In the genomic region with DNA sequence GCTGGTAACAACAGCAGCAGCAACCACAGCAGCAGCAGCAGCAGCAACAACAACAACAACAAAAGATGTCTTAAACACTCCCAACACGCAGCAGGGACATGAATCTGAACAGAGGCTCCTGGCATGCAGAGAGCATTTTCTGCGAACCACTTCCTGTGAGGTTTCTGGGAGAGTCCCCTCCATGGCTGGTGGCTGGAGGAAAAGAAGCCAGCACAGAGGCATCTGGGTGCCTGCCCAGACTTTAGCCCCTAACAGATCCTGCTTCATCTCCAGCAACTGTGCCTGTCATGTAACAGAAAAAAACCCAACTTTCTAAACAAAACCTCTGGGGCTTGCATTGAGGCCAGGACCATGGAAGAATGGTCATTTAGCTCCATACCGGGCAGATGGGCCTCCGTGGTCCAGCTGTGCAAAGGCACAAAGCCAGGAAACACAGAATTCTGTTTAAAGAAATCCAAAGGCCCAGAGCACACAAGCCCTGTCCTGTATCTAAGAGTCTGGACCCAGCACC, we compare ENCODE assay signal across 8 mouse cellular contexts. TPM values are rescaled to one million over a fixed set of nuclear protein-coding genes. Genes with fewer than 3 reads are reported as not detected.
A peak's percentile ranks its signal among the peaks of the same experiment; 100 is the strongest.
DNase-seq lines count a peak whose midpoint lies in the region; ATAC-seq and TF ChIP-seq lines count a peak whose summit lies in the region.

No protein-coding gene starts in this region.

- WGBS in forebrain, postnatal 0 days = 48% methylated on average over 4 of the region's 4 CpGs
- 79% methylated on average over 4 of the region's 4 CpGs for WGBS in forebrain, embryonic 11.5 days
- WGBS in limb, embryonic 14.5 days = 52% methylated on average over 4 of the region's 4 CpGs

- no peak for TF ChIP-seq POLR2A in limb, embryonic 14.5 days (IDR thresholded peaks at IDR 0.05; ENCODE audit: borderline replicate concordance, extremely low read depth, insufficient read depth, insufficient read length)

- no peaks in the 10 kb centered on the region for H3K4me1 ChIP-seq in forebrain, postnatal 0 days (ENCODE audit: insufficient read depth)
- H3K4me1 ChIP-seq in forebrain, embryonic 11.5 days (replicated peaks; ENCODE audit: control insufficient read depth, insufficient read depth, low read length) = peaks cover 14% of the 10 kb centered on the region
- peaks cover 77% of the 10 kb centered on the region for H3K4me1 ChIP-seq in brown adipose tissue, adult 24 weeks (ENCODE audit: control insufficient read depth, insufficient read depth, insufficient read length, low read length)
- H3K4me1 ChIP-seq in limb, embryonic 14.5 days (ENCODE audit: control insufficient read depth, insufficient read depth, low read length) = peaks cover 31% of the 10 kb centered on the region

- intact Hi-C loops in heart, postnatal 10 days (cut with DNase I) = loop anchor here (5.0 to 10.0 kb wide), 2 partner anchors 34 to 277 kb away; a partner anchor contains a TSS

- TF ChIP-seq CTCF in forebrain, postnatal 0 days (IDR thresholded peaks at IDR 0.05; ENCODE audit: low read depth) = no peak

- no peak overlapping the region for H3K4me3 ChIP-seq in forebrain, postnatal 0 days (ENCODE audit: low read depth, low read length)
- no peak overlapping the region for H3K4me3 ChIP-seq in forebrain, embryonic 11.5 days (ENCODE audit: low read depth, low read length)
- H3K4me3 ChIP-seq in brown adipose tissue, adult 24 weeks (ENCODE audit: insufficient read depth, low read depth, low read length) = no peak overlapping the region
- no peak overlapping the region for H3K4me3 ChIP-seq in limb, embryonic 14.5 days (replicated peaks; ENCODE audit: low read length)

- H3K36me3 ChIP-seq in forebrain, postnatal 0 days (ENCODE audit: insufficient read depth) = no peaks in the 10 kb centered on the region
- no peaks in the 10 kb centered on the region for H3K36me3 ChIP-seq in forebrain, embryonic 11.5 days (ENCODE audit: control insufficient read depth, insufficient read depth, low read length)
- H3K36me3 ChIP-seq in limb, embryonic 14.5 days (ENCODE audit: control insufficient read depth, insufficient read depth, low read length) = no peaks in the 10 kb centered on the region

- no peak for DNase-seq in forebrain, postnatal 0 days
- DNase-seq in forebrain, embryonic 11.5 days (ENCODE audit: low spot score) = no peak
- peak; percentile 80 to 82 for DNase-seq in heart, postnatal 10 days
- DNase-seq in limb, embryonic 14.5 days (ENCODE audit: low spot score) = peak; percentile 50
- no peak for DNase-seq in MN1 (ENCODE audit: low spot score)
- no peak for DNase-seq in ovary, postnatal 10 days (ENCODE audit: low spot score)

- no peak overlapping the region for H3K4me2 ChIP-seq in forebrain, postnatal 0 days (ENCODE audit: low read depth)
- no peak overlapping the region for H3K4me2 ChIP-seq in forebrain, embryonic 11.5 days (ENCODE audit: low read depth, low read length, severe bottlenecking)
- no peak overlapping the region; the same call in 1 of the 2 replicates for H3K4me2 ChIP-seq in limb, embryonic 14.5 days (replicated peaks; ENCODE audit: low read depth, low read length, severe bottlenecking)

- H3K9ac ChIP-seq in forebrain, postnatal 0 days = no peak overlapping the region
- no peak overlapping the region for H3K9ac ChIP-seq in forebrain, embryonic 11.5 days (ENCODE audit: low read length)
- no peak overlapping the region for H3K9ac ChIP-seq in limb, embryonic 14.5 days (ENCODE audit: low read depth, low read length, severe bottlenecking)

- no peaks in the 10 kb centered on the region for H3K27me3 ChIP-seq in forebrain, postnatal 0 days (ENCODE audit: insufficient read depth, low read length)
- H3K27me3 ChIP-seq in forebrain, embryonic 11.5 days (ENCODE audit: control insufficient read depth, insufficient read depth, low read length) = no peaks in the 10 kb centered on the region
- no peaks in the 10 kb centered on the region for H3K27me3 ChIP-seq in limb, embryonic 14.5 days (ENCODE audit: control insufficient read depth, insufficient read depth, low read length)

- H3K9me3 ChIP-seq in forebrain, postnatal 0 days (ENCODE audit: low read length) = no peaks in the 10 kb centered on the region
- no peaks in the 10 kb centered on the region for H3K9me3 ChIP-seq in forebrain, embryonic 11.5 days (ENCODE audit: control insufficient read depth, low read length)
- H3K9me3 ChIP-seq in limb, embryonic 14.5 days (ENCODE audit: control insufficient read depth, low read length) = no peaks in the 10 kb centered on the region

- peak; percentile 59 for ATAC-seq in forebrain, postnatal 0 days
- no peak for ATAC-seq in forebrain, embryonic 11.5 days (replicated peaks; ENCODE audit: low FRiP score)
- ATAC-seq in limb, embryonic 14.5 days (ENCODE audit: low FRiP score, low read depth) = no peak
- no peak for ATAC-seq in granulocyte monocyte progenitor cell, adult 5-6 weeks (replicated peaks; ENCODE audit: poor library complexity, severe bottlenecking)

- 0 out of 2 replicates have a peak overlapping the region, but pooled peaks have one; percentile 36 for H3K27ac ChIP-seq in forebrain, postnatal 0 days (ENCODE audit: low read depth, low read length)
- H3K27ac ChIP-seq in forebrain, embryonic 11.5 days (ENCODE audit: low read depth, low read length) = no peak overlapping the region
- H3K27ac ChIP-seq in brown adipose tissue, adult 24 weeks (replicated peaks; ENCODE audit: low read depth, low read length) = peak overlapping the region; percentile 96
- H3K27ac ChIP-seq in limb, embryonic 14.5 days (replicated peaks; ENCODE audit: low read depth, low read length) = peak overlapping the region; percentile 58; the same call in 1 of the 2 replicates

RNA-seq across cellular contexts. Expression of a gene that starts 34.4 kb away (rescaled TPM):
- total RNA-seq in forebrain, postnatal 0 days (2014; rRNA removed) = 57.0 and 95.7 TPM in 2 replicates
- 23.1 and 26.6 TPM in 2 replicates for polyA plus RNA-seq in forebrain, postnatal 0 days (2015; fragmentation: Nextera tagmentation; extraction: Ambion mirVana)
- polyA plus RNA-seq in forebrain, embryonic 11.5 days (2014; fragmentation: Nextera tagmentation; extraction: Ambion mirVana) = 40.4 and 45.4 TPM in 2 replicates
- 51.1 and 77.2 TPM in 2 replicates for polyA plus RNA-seq in brown adipose tissue, adult 24 weeks (2012; ENCODE audit: insufficient read depth, insufficient read length, missing spikeins)
- 100 to 1,000 TPM; 697 to 713 TPM for total RNA-seq in heart, postnatal 10 days (2021)
- 89.0 and 109 TPM in 2 replicates for polyA plus RNA-seq in limb, embryonic 14.5 days (2012; rRNA removed)
- polyA plus RNA-seq in limb, embryonic 14.5 days (2014; fragmentation: Nextera tagmentation; extraction: Ambion mirVana) = 76.3 and 76.4 TPM in 2 replicates
- total RNA-seq in granulocyte monocyte progenitor cell, adult 5-6 weeks (2014; fragmentation: Nextera tagmentation) = 0.04 and 0.52 TPM in 2 replicates
- 0.26 TPM in 1 of 2 replicates, not detected in the other for total RNA-seq in granulocyte monocyte progenitor cell, adult 5-6 weeks (2017)

RNA-seq across cellular contexts. Expression of a gene that starts 34.5 kb away (rescaled TPM):
- 114 and 217 TPM in 2 replicates for total RNA-seq in forebrain, postnatal 0 days (2014; rRNA removed)
- polyA plus RNA-seq in forebrain, postnatal 0 days (2015; fragmentation: Nextera tagmentation; extraction: Ambion mirVana) = 43.1 and 45.1 TPM in 2 replicates
- polyA plus RNA-seq in forebrain, embryonic 11.5 days (2014; fragmentation: Nextera tagmentation; extraction: Ambion mirVana) = 118 and 130 TPM in 2 replicates
- polyA plus RNA-seq in brown adipose tissue, adult 24 weeks (2012; ENCODE audit: insufficient read depth, insufficient read length, missing spikeins) = 142 and 186 TPM in 2 replicates
- total RNA-seq in heart, postnatal 10 days (2021) = 1,000 to 10,000 TPM; 1,260 to 1,378 TPM
- 225 and 296 TPM in 2 replicates for polyA plus RNA-seq in limb, embryonic 14.5 days (2012; rRNA removed)
- 210 and 215 TPM in 2 replicates for polyA plus RNA-seq in limb, embryonic 14.5 days (2014; fragmentation: Nextera tagmentation; extraction: Ambion mirVana)
- not detected in 2 replicates for total RNA-seq in granulocyte monocyte progenitor cell, adult 5-6 weeks (2014; fragmentation: Nextera tagmentation)
- total RNA-seq in granulocyte monocyte progenitor cell, adult 5-6 weeks (2017) = 0.22 and 0.67 TPM in 2 replicates

Comparison
In these comparisons a context has a peak if more than half of its experiments do, and no peak if none do; other contexts are left out.
1. DNase-seq: peak in heart, postnatal 10 days (2 of 2) and limb, embryonic 14.5 days (single experiment); none in forebrain, postnatal 0 days (single experiment), forebrain, embryonic 11.5 days (single experiment), MN1 (single experiment) and ovary, postnatal 10 days (single experiment).